Mouse (Mus musculus): ENCODE results near the gene Phactr2.

- no peak for TF ChIP-seq CTCF (IDR thresholded peaks at IDR 0.05; ENCODE audit: low read depth, low read length)
- no peak for TF ChIP-seq POLR2A (IDR thresholded peaks at IDR 0.05; ENCODE audit: insufficient read depth, low read length)
- no peak for TF ChIP-seq EP300 (IDR thresholded peaks at IDR 0.05; ENCODE audit: insufficient read depth, low read depth, low read length)
These were observed 63.2 kb downstream of the Phactr2 start for GRCm38 (mm10) chr10:13411056-13411455.

Data from ES-Bruce4 (cell line).